Mouse (Mus musculus) ovary, postnatal 36 days (tissue): ENCODE measurements around the gene Tex33.
"Not testable (repeated sequence)": the region's sequence is repeated elsewhere in the genome, so short reads cannot be mapped to it uniquely, and the experiment has no call there.

Experiments
- DNase-seq: peaks from one replicate; pipeline ENCODE4 v3.0.0; 2022; ENCODE audit warnings: low spot score, mixed read lengths

The Tex33 gene

DNA sequence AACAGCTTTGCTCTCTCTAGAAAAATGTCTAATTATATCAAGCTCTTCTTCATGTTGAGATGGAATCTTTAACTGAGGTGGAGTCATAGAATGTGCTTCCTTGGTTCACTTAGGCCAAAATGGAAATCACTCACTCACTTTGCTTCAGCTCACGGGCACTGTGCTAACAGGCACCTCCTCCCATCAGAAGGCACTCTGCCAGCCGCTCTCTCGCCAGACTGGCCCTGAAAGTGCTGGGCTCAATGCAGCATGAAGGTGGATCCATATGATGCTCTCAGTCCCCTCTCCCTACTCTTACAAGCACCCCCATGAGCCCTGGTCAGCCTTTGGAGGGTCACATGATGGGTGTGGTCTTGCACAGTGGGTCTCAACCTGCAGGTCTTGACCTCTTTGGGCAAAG, 21.5 kb downstream of the Tex33 start:
- peak; percentile 38 for DNase-seq

DNA sequence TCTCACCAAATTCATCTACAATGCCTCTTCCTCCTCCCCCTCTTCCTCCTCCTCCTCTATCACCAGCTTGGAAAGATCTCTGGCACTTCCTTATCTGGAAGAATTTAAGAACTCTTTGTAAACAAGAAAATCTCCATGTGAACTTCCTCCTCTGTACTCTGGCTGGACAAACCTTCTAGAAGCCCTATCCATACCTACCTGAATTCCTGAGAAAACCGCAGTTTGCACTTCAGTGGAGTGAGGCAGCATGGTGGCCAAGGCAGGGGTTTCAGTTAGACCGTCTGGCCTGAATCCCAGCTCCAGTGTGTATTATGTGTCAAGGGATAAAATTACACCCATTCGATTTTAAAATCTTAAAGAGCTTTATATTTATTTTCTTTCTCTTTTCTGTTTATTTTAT, 22.9 kb downstream of the Tex33 start:
- no peak for DNase-seq

DNA sequence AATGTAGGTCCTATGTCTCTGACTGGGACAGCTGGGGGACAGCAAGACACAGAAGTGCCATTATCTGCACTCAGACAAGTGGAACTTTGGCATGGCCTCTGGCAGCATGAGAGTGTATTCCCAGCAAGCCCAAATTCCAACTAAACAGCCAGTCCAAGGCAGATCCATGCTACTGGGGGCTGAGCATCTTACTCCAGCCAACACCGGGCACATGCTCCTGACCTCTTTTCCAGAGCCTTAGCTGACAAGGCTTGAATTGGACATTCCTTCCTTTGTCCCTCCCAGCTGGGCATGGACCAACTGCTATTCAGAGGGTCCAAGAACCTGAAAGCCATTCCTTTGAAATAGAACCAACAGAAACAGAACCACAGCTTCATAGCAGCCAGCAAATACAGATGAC, 26.1 kb downstream of the Tex33 start:
- DNase-seq = no peak

DNA sequence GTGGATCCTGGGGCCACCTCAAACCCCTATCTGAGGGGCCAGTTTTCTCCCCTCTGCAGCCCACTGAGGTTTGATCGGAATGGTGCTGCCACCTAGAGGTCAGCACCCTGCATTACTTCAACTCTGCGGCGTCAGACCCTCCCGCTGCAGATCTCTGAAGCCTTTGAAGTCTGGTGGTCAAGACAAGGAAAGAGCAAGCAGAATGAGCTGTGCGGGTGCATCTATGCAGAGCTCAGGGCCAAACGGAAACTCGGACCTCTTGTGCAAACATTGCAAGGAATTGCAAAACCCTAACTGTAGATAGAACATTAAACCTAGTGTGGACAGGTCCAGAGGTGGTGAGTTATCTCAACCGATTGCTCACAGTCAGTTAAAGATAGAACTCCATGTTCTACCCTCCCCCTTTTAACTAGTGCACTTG, 26.8 kb downstream of the Tex33 start:
- peak; percentile 42 for DNase-seq

DNA sequence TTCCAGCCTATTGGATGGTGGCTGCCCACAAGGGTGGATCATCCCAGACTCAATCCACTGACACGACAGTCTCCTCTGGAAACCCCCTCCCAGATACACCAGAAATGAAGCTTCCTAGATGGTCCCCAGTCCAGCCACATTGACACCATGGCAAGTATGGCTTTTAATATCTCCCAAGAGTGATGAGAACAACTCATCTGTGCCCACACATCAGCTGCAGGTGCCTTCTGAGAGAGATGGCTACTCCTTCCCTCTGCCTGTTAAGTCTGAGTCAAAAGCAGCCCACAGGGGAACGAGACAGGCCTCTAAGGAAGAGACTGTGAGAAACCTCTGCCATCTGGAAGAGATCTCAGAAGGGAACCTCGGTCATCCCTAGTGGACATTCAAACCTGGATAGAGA, 27.9 kb downstream of the Tex33 start:
- no peak for DNase-seq

DNA sequence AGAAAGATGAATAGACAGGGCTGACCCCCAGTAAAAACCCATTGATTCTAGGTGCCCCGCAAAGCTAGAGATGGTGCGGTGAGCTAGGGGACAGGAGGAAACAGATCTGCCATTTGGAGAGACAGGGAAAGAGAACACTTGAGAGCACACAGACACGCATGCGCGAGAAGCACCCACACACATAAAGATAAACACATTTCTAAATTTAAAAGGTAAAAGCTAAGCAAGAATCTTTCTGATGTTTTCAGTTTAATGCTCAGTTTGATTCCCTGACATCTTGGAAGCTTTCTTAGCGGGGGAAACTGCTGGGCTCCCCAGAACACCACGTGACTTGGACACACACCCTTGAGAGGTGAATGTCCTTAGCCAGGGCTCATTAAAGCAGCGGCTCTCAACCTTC, 28.8 kb downstream of the Tex33 start:
- DNase-seq = no peak

DNA sequence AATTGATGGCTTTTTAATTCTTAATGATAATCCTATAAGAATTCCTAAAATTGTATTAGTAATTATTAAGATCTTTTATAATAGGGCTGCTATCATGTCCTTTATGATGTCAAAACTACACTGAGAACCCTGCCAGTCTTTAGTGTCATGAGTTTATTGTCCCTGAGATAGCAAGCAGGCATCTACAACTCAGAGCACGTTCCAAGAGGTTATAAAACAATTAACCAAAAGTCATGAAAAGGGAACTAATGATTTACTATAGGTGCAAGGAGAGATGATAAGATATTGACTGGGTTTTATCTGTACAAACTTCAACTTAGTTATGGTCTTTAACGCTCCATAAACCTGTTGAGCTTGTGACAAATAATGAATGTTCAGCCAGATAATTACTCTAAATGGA, 29.8 kb downstream of the Tex33 start:
- DNase-seq = no peak

DNA sequence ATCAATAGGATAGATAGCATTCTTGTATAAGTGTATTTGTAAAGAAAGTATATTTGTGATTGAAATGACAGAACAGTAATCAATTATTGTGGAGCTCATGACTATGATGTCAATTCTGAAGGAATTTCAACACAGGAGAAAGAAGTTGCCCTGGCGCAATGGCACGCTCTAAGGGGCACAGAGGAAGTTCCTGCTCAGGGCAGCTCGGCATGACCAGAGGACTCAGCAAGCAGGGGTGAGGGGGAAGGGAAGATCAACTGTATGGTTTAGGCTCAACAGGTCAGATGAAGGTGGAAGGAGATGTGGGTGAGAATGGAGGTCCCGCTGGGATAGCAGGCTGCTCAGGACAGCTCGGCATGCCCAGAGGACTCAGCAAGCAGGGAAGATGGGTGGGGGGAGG, 40.2 kb downstream of the Tex33 start:
- no peak for DNase-seq

DNA sequence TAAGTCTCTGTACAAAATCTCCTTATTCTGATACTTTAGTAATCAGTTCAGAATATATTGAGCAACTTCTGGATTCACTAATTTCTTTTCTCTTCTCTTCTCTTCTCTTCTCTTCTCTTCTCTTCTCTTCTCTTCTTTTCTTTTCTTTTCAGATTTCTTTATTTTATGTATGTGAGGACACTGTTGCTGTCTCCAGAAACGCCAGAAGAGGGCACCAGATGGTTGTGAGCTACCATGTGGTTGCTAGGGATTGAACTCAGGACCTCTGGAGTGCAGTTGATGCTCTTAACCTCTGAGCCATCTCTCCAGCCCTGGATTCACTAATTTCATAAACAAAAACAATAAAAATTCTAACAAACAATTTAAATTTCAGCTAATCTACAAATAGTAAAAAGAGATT, 40.8 kb downstream of the Tex33 start:
- DNase-seq = peak; percentile 40

DNA sequence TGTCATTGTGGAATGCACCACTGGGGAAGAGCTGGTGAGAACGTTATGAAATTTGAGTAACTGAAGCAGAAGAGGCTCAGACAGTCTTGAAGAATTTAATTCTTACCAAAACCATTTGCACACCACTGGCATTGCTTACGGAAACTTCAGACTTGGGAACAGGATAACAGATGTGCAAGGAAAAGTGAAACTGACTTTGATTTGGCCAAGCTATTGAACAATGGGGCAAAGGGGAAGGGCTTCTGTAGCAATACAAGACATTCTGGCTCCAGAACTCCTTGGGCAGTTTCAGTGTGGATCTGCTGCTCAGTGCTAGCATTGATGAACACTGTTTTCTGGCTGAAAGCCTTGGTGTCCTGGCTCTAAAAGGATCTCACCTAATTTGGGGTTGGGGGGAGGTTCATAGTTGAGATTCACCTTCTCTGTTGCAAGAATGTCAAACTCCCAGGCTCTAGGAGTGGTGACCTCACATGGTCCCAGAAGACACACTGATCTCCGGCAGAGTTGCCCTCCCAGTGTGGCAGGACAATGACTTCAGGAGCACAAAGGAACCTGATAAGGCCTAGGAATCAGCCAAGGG, 44.0 kb downstream of the Tex33 start:
- no peak for DNase-seq

DNA sequence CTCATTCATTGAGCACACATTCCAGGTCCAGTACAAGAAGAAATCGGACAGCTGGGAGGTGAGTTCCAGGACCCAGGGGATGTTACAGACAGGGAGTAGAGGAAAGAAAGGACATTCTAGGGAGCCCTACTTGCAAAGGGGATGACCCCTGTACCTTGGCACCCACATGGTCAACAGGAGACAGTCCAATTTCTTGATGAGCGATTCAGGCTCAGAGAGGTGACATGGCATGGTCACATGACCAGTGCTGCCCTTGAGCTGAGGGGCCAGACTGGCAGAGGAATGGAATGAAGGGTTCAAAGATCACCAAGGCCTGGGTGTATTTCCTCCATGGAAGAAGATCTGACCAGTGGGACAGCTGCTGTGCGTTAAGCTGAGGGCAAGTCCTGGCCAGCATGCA, 51.1 kb downstream of the Tex33 start:
- DNase-seq = no peak

DNA sequence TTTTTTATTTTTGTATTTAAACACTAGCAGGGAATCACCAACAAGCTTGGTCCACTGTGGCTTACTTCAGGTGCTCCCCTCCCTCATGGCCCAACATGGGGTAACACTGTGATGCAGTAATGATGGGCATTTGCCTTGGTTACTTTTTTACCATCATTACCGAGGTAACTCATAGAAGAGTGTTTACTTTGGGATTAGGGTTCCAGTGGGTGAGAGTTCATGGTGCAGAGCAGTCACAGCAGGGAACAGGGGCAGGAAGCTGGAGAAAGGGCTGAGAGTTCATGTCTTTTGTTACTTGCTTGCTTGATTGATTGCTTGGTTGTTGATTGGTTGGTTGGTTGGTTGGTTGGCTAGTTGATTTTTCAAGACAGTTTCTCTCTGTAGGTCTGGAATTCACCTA, 52.0 kb downstream of the Tex33 start:
- DNase-seq = no peak

DNA sequence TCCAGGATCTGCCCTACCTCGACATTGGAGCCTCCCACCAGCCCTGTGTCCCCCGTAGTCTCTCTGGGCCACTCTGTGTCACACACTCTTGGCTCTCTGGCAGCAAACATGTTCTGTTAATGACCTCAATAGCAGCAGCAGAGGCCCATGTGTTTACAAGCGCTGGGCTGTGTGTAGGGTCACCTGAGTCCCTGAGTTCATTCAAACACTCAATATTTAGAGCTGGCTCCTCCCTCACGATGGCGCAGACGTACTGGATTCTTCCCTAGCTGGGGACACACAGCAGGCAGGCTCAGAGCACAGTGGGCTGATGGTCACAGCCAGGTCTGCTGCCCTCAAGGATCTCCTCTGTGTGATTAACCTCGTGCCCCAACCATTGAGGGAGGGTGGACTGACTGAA, 54.8 kb downstream of the Tex33 start:
- not testable (repeated sequence) for DNase-seq

DNA sequence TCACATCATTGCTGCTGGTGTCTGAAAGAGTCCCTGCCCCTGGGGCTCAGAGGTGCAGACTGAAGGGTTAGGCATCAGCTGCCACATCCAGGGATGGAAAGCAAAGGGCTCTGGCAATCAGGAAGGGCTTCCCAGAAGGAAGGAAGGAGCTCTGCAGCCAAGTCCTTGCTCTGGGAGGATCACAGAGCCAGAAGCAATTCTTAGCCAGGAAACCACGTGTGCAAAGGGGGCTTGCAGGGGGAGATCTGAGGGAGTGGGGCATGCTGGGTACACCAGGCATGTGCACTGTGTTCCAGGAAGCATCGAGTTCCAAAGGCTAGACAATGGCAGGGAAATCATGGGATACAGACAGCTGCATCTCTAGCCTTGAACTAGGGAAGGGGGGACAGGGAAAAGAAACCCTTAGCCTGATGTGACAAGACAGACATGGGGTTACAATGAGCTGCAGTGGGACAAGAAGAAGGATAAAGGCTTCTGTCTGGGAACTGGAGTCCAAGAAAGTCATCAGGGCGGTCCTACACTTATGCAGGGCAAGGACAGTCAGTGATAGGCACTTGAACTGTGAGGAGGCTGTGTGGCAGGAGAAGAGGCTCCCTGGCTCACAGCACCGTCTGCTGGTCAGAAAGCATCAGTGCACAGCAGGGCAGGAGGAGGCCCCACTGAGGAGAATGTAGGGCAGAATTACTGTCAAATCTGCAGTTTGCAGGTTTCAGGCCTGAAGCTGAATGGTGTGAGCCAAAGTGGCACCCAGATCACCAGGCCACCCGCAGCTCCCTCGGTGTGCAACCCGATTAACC, 55.9 kb downstream of the Tex33 start:
- DNase-seq = peak; percentile 53

DNA sequence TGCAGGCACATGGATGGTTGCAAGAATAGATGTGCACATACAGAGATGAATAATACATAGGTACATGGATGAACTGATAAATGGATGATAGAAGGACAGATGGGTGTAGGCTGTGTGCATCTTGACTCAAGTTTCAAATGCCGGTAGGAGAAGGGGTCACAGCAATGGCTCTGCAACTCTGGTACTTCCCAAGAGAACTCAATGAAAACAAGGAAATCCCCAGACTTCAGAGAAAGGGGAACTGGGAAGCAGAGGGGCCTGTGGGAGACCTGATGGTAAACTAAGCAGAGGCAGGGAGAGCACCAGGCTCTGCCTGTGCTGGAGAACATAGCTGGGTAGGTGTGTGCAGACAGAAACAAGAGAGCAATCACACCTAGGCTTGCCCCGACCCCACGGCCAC, 61.3 kb downstream of the Tex33 start:
- no peak for DNase-seq

DNA sequence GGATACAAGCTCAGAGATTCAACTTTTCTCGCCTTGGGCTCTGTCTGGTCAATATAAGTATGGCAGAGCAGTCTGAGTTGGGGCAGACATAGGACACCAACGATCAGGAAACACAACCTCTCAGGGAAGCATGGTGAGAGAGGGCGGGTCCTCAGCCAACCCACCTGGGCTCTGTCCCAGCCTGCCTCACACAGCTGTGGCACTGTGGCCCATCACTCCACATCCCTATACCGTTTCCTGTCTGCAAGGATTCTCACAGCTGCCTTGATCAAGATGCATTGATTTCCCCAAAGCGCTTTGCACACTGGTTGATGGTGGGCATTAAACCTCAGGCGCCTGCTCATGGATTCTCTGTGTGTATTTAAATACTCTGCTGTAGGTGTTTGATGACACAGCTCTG, 62.7 kb downstream of the Tex33 start:
- DNase-seq = no peak

DNA sequence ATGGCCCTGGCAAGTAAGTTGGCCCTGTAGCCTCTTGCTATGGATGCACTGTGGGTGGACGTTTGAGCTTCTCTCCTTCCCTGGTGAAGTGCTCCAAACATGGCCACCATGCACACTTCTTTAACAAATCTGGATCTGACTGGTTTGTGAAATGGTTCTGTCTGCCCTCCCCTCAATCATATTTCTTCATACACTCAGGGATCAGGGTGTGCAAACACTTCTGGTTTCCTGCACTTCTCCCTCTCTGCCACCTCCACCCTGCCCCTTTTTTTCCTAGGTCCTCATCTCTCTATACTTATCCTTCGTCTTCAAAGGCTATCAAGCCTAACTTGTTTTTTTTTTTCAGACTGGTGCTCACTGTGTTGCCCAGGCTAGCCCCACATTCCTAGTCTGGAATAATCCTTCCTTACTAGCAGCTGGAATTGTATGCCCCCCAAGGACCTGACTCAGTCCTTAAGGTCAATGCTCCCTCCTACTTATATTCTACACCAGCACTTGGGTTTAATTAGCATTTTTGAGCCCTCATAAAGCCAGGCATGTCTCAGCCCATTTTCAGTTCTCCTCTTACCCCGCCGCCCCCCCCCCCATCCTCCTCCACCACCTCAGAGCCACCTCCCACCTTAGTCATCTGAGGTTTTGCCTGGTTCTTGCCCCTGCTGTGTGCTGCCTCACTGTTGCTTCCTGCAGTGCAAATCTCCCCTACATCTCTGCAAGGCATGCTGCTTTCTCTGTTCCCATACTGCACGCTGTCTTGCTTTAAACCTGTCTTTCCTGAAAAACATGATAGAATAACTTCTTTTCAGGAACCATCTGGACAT, 64.0 kb downstream of the Tex33 start:
- no peak for DNase-seq

DNA sequence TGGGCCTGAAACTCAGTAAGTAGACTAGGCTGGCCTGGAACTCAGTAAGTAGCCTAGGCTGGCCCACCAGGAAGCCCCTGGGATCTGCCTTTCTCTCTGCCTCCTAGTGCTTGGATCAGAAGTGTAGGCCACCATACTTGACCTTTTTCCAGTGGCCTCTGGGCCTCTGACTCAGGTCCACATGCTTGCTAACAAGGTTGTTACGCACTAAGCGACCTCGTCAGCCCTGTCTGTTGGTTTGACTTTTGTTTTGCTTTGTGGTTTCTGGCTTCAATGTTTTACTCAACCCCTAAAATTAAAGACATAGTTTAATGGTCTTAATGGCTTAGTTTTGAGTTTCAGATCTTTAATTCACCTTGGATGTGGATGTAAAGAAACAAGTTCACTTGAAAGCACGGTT, 65.0 kb downstream of the Tex33 start:
- no peak for DNase-seq

DNA sequence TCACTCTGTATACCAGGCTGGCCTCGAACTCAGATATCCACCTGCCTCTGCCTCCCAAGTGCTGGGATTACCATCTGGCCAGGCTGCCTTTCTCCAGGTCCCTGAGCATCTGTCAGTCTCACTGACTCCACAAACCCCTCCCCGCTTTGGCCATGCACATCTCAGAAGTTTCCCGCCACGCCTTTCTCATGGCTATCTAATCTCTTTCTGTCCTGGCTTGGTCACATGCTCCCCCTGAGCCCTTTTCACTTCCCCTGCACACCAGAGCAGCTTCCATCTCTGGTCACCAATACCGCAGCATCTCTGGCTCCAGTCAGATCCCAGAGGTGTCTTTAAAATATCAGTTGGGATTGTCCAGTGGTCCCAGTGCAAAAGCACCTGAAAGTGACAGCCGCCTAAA, 65.7 kb downstream of the Tex33 start:
- DNase-seq = not testable (repeated sequence)

DNA sequence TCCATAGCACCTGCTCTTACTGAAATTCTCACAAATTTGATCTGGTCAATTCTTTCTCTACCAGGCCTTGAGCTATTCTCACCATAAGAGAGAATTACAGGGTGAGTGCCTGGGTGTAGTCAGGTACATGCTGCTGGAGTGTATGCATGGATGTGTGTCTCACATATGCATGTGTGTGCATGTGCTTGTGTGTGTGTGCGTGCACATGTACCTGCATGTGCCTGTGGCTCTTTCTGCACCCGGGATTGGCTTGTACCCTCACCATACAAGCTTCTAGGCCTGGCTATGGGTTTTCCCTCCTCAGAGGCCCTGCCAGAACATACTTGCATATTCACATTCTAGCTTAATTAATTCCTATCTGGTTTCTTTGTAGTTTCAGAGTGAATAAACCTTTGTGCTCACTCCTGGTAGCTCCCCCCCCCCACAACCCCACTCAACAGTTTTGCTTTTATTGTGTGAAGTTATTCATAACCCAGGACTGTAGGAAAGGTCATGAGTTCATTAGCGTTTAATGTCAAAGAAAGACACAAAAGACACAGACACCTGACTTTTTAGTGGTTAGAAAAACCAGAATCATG, 67.1 kb downstream of the Tex33 start:
- no peak for DNase-seq
